Mouse (Mus musculus) intestine, embryonic 15.5 days (tissue): Measurements from ENCODE around the gene Gm10181. TPM values are rescaled to one million over a fixed set of nuclear protein-coding genes. Genes with fewer than 3 reads are reported as not detected.
"Not testable (repeated sequence)": the region's sequence is repeated elsewhere in the genome, so short reads cannot be mapped to it uniquely, and the experiment has no call there.

ENCODE experiments used
- ATAC-seq: fragments of 200-750 bp; cut with Nextera tagmentation; 2 replicates; pipeline ENCODE4 v1.8.0; 2017; ENCODE audit warnings: moderate TSS enrichment, moderate library complexity
- H3K27ac ChIP-seq: fragments of 300-500 bp; sonication (generic); 2 replicates; pipeline ENCODE4 v1.5.1; 2015; ENCODE audit warnings: mild to moderate bottlenecking, inconsistent platforms
- H3K27me3 ChIP-seq: fragments of 300-500 bp; sonication (generic); replicated peaks from 2 replicates; pipeline ENCODE4 v1.6.1; 2015; ENCODE audit warnings: inconsistent platforms
- H3K36me3 ChIP-seq: fragments of 300-500 bp; sonication (generic); 2 replicates; pipeline ENCODE4 v1.6.1; 2015; ENCODE audit warnings: inconsistent platforms
- H3K4me1 ChIP-seq: fragments of 300-500 bp; sonication (generic); replicated peaks from 2 replicates; pipeline ENCODE4 v1.6.1; 2015; ENCODE audit warnings: inconsistent platforms
- H3K4me2 ChIP-seq: fragments of 300-500 bp; sonication (generic); replicated peaks from 2 replicates; pipeline ENCODE4 v1.6.1; 2015; ENCODE audit warnings: mild to moderate bottlenecking, inconsistent platforms
- H3K4me3 ChIP-seq: fragments of 300-500 bp; sonication (generic); replicated peaks from 2 replicates; pipeline ENCODE4 v1.5.1; 2015; ENCODE audit warnings: inconsistent platforms
- H3K9ac ChIP-seq: fragments of 300-500 bp; sonication (generic); 2 replicates; pipeline ENCODE4 v1.6.1; 2015; ENCODE audit warnings: inconsistent platforms
- H3K9me3 ChIP-seq: fragments of 300-500 bp; sonication (generic); 2 replicates; pipeline ENCODE4 v1.6.1; 2016; ENCODE audit warnings: inconsistent platforms
- WGBS: fragments of 180-500 bp; shearing (Covaris S2); methylation state at CpG from one replicate; pipeline ENCODE4 v1.1.7; 2015; 5-methylcytosine and 5-hydroxymethylcytosine counted together
- polyA plus RNA-seq: library from polyadenylated mRNA; unstranded; fragments of >200 nt; fragmentation: Nextera tagmentation; extraction: Ambion mirVana; gene quantifications from 2 replicates; pipeline ENCODE4 v1.2.1, GENCODE M21; 2015

The Gm10181 gene
- polyA plus RNA-seq, 1 experiment from 2014 or later: not detected

DNA sequence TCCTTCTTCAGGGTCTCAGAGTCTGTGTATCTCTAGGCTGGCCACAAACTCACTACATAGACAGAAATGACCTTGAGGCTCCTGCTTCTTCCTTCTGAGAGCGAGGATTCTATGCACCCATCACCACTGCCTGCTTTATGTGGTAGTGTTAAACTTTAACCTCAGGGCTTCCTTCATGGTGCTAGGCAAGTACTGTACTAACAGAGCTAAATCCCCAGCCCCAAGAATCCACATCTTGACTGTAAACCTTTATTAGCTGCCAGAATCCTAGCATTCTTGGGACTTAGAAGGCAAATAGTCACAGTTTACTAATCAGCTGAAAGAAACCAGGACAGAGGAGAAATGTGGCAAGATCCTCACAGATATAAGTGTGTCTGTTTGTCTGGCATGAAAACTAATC is 1.6 kb downstream of the Gm10181 start:
- no peak overlapping the region for H3K9ac ChIP-seq
- H3K36me3 ChIP-seq: no peaks in the 10 kb centered on the region
- no peak overlapping the region for H3K27ac ChIP-seq
- no peaks in the 10 kb centered on the region for H3K27me3 ChIP-seq
- WGBS: 31% methylated on average over 1 of the region's 1 CpGs
- no peak for ATAC-seq
- no peaks in the 10 kb centered on the region for H3K4me1 ChIP-seq
- no peaks in the 10 kb centered on the region for H3K9me3 ChIP-seq
- H3K4me2 ChIP-seq: no peak overlapping the region
- H3K4me3 ChIP-seq: no peak overlapping the region

DNA sequence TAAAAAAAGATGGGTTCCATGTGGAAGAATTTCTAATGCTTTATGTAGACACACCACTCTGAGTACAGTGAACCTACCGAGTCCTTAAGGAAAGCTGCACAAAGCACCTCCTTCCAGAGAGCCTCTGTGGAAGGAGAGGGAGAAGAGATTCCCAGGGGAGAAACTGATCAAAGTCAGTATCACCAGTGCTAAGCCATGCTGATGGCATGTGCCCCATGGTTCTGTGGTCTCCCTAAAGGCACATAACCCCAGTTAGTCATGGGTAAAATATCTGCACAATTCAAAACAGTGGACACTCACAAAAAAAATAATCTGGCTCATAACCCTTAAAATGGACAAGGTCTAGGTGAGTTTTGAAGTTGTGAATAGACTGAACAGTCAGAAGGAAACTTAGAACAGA is 13.7 kb downstream of the Gm10181 start:
- 100% methylated on average over 1 of the region's 1 CpGs for WGBS
- no peak for ATAC-seq

DNA sequence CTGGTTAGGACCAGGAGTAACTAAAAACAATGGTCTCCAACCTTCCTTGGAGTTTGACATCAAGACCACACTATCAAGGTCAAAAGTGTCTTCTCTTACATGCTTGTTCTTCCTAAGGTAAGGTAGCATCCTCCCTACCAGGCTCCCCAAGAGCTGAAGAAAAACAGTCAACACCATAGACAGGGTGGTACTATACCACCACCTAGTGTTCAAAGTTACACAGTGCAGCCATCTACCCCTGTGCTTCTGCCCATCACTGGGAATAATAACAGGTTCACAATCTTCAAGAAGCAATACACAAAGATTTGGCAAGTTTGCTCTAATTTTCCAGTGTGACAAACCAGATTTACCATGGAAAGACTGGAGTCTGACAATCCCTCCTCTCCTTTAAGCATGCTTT is 15.4 kb downstream of the Gm10181 start:
- H3K27me3 ChIP-seq: no peaks in the 10 kb centered on the region
- H3K27ac ChIP-seq: no peak overlapping the region
- no peak overlapping the region for H3K4me2 ChIP-seq
- H3K9me3 ChIP-seq: no peaks in the 10 kb centered on the region
- peaks cover 10% of the 10 kb centered on the region; the same call in 1 of the 2 replicates for H3K36me3 ChIP-seq
- ATAC-seq: no peak
- no peak overlapping the region for H3K4me3 ChIP-seq
- no peaks in the 10 kb centered on the region for H3K4me1 ChIP-seq
- no peak overlapping the region for H3K9ac ChIP-seq

More for the DNA sequence above, 13.7 kb downstream of the Gm10181 start:
- no peak overlapping the region for H3K9ac ChIP-seq
- H3K4me1 ChIP-seq: no peaks in the 10 kb centered on the region
- H3K27me3 ChIP-seq: no peaks in the 10 kb centered on the region
- no peak overlapping the region for H3K4me2 ChIP-seq
- no peak overlapping the region for H3K27ac ChIP-seq
- no peaks in the 10 kb centered on the region for H3K9me3 ChIP-seq
- no peak overlapping the region for H3K4me3 ChIP-seq
- peaks cover 7% of the 10 kb centered on the region; the same call in 1 of the 2 replicates for H3K36me3 ChIP-seq

DNA sequence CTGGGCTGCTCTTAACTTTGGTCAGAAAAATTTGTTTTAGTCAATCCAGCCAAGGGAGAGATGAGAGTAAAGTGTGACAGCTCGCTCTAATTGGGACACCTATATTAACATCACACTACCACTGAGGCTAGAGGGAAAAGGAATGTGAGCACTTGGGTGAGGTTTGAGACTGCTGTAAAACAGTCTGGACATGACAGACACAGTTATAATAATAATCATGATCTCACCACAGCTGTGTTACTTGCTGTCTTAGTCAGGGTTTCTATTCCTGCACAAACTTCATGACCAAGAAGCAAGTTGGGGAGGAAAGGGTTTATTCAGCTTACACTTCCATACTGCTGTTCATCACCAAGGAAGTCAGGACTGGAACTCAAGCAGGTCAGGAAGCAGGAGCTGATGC is 34.4 kb downstream of the Gm10181 start:
- not testable (repeated sequence) for H3K9ac ChIP-seq, H3K36me3 ChIP-seq, H3K27me3 ChIP-seq, H3K9me3 ChIP-seq, H3K4me3 ChIP-seq, H3K4me2 ChIP-seq, ATAC-seq, H3K27ac ChIP-seq, H3K4me1 ChIP-seq
- 89% methylated on average over 1 of the region's 1 CpGs for WGBS

DNA sequence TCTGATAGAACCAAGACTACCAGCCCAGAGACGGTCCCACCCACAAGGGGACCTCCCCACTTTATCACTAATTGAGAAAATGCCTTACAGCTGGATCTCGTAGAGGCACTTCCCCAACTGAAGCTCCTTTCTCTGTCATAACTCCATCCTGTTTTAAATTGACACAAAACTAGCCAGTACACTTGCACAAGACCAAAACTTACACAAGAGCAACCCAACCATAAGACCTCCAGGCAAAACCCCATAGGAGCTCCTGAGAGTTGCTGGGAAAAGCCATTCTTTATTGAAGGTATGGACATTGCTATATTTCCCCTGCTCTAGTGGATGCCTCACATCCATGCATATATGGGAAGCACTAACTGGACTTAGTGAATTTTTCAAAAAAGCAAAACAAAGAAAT is 34.8 kb downstream of the Gm10181 start:
- H3K9me3 ChIP-seq: no peaks in the 10 kb centered on the region
- no peaks in the 10 kb centered on the region for H3K4me1 ChIP-seq
- no peak for ATAC-seq
- no peak overlapping the region for H3K4me3 ChIP-seq
- 0 out of 2 replicates have a peak, but pooled peaks cover 6% of the 10 kb centered on the region for H3K36me3 ChIP-seq
- 84% methylated on average over 2 of the region's 2 CpGs for WGBS
- no peak overlapping the region for H3K4me2 ChIP-seq
- no peak overlapping the region for H3K9ac ChIP-seq
- H3K27ac ChIP-seq: no peak overlapping the region
- H3K27me3 ChIP-seq: no peaks in the 10 kb centered on the region

DNA sequence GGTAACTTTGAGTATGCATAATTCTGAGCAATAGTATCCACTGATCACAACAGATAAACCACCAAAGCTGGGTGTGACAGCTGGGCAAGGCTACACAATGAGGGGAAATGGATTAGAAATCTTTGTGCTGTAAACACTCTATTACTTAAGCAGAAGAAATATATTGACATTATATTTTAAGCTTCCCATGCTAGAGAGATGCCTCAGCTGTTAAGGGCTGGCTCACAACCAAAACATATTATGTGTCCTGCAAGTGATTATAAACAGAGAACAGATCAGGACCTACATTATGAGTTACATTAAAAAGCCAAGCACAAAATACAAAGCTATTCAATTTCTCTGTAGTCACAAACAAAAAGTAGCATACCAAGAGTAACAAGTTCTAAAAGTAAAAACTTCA is 43.0 kb downstream of the Gm10181 start:
- no peaks in the 10 kb centered on the region for H3K36me3 ChIP-seq

DNA sequence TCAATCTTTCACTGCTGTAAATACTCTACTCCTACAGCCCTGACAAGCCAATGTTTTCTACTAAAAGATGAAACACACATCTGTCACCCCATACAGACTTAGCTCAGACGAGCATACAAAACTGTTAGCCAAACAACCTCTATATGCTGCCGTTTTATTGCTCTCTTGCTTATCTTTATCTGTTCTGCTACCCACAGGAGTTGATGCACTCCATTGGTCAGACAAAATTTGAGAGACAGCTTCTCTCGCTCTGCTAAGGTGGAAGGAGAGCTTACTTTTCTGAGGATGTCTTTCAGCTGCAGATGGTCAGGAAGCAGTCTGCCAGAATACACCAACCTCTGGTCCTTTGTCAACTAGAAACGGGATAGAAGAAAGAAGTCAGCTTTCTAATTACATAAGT is 43.7 kb downstream of the Gm10181 start:
- WGBS: 46% methylated on average over 4 of the region's 4 CpGs
- H3K27ac ChIP-seq: no peak overlapping the region
- H3K9me3 ChIP-seq: no peaks in the 10 kb centered on the region
- ATAC-seq: no peak
- no peak overlapping the region for H3K4me3 ChIP-seq
- H3K4me1 ChIP-seq: no peaks in the 10 kb centered on the region
- no peak overlapping the region for H3K4me2 ChIP-seq
- no peaks in the 10 kb centered on the region for H3K27me3 ChIP-seq
- H3K9ac ChIP-seq: no peak overlapping the region
- no peaks in the 10 kb centered on the region for H3K36me3 ChIP-seq

More for the DNA sequence above, 43.0 kb downstream of the Gm10181 start:
- Histone ChIP-seq H3K9ac (no peak overlapping the region), H3K4me2 (no peak overlapping the region), H3K27ac (no peak overlapping the region), H3K27me3 (no peaks in the 10 kb centered on the region), H3K4me3 (no peak overlapping the region), H3K9me3 (no peaks in the 10 kb centered on the region), H3K4me1 (no peaks in the 10 kb centered on the region)
- ATAC-seq: no peak

DNA sequence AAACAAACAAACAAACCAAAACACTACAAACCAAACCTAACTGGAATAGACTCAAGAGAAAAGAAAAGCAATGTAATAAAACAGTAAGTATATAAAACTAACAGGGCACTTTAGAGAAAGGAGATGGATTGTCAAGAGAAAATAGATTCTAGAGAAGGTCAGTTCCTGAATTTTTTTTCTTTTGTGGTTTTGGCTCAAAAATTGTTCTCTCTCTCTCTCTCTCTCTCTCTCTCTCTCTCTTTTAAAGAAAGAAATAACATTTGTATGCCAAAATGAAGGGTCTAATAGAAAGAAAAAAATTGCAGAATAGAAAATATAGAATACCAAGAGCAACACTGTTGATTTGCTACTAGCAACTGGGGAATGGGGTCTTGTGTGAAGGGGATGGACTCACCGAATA is 49.7 kb downstream of the Gm10181 start:
- H3K27ac ChIP-seq: no peak overlapping the region
- no peak overlapping the region for H3K4me2 ChIP-seq
- ATAC-seq: no peak
- WGBS: 93% methylated on average over 1 of the region's 1 CpGs
- no peaks in the 10 kb centered on the region for H3K9me3 ChIP-seq
- no peaks in the 10 kb centered on the region for H3K36me3 ChIP-seq
- no peaks in the 10 kb centered on the region for H3K27me3 ChIP-seq
- no peaks in the 10 kb centered on the region for H3K4me1 ChIP-seq
- no peak overlapping the region for H3K4me3 ChIP-seq
- no peak overlapping the region for H3K9ac ChIP-seq

Other genes with a start within 250 kb of the Gm10181 start
- gene Herpud2, start 62.4 kb downstream of the Gm10181 start, polyA plus RNA-seq: 27.2 TPM in 2 replicates
- 221 and 262 TPM in 2 replicates for gene Sept7, start 163.0 kb downstream of the Gm10181 start, polyA plus RNA-seq